Mouse (Mus musculus) thymus, adult 2 months (tissue): ENCODE measurements at regions not wholly inside any gene's neighbourhood (a gene's known extent, or its start where the extent isn't known, plus 50 kb on each side); places are given as distances from the start of the nearest gene placed in this dataset.

ENCODE experiments used
- DNase-seq: peaks from one replicate; pipeline ENCODE4 v3.0.0; 2021
- H3K27ac ChIP-seq: fragments of 200-500 bp; 2 replicates; pipeline ENCODE4 v1.5.1; 2012; ENCODE audit warnings: low read length, control low read depth; ENCODE audit not compliant: control insufficient read depth, insufficient read depth
- H3K27me3 ChIP-seq: fragments of 200-500 bp; 2 replicates; pipeline ENCODE4 v1.6.1; 2012; ENCODE audit warnings: mild to moderate bottlenecking, low read length, moderate library complexity, mixed read lengths; ENCODE audit not compliant: control insufficient read depth, insufficient read depth
- H3K36me3 ChIP-seq: fragments of 200-500 bp; 2 replicates; pipeline ENCODE4 v1.6.1; 2012; ENCODE audit warnings: mild to moderate bottlenecking, low read length, moderate library complexity; ENCODE audit not compliant: control insufficient read depth, insufficient read depth
- H3K4me1 ChIP-seq: fragments of 200-500 bp; replicated peaks from 2 replicates; pipeline ENCODE4 v1.6.1; 2012; ENCODE audit warnings: low read length; ENCODE audit not compliant: control insufficient read depth, insufficient read depth
- H3K4me3 ChIP-seq: fragments of 200-500 bp; 2 replicates; pipeline ENCODE4 v1.5.1; 2012; ENCODE audit warnings: mild to moderate bottlenecking, low read length, control low read depth, moderate library complexity; ENCODE audit not compliant: control insufficient read depth, insufficient read depth
- CTCF ChIP-seq: fragments of 200-500 bp; IDR thresholded peaks from 2 replicates; pipeline ENCODE4 v1.5.1; 2012; ENCODE audit warnings: mild to moderate bottlenecking, control low read depth, low read length, moderate library complexity, borderline replicate concordance; ENCODE audit not compliant: control insufficient read depth, poor library complexity, insufficient read depth; ENCODE audit errors: extremely low read depth
- POLR2A ChIP-seq: fragments of 200-500 bp; IDR thresholded peaks from 2 replicates; pipeline ENCODE4 v1.6.1; 2012; ENCODE audit warnings: mild to moderate bottlenecking, low read length, control low read depth, moderate library complexity; ENCODE audit not compliant: control insufficient read depth, poor library complexity, insufficient read depth; ENCODE audit errors: extremely low read depth
- WGBS: fragments of 180-500 bp; shearing (Covaris S2); methylation state at CpG from one replicate; pipeline ENCODE4 v1.1.7; 2018; 5-methylcytosine and 5-hydroxymethylcytosine counted together

- Histone ChIP-seq H3K36me3 (no peaks in the 10 kb centered on the region), H3K4me3 (no peak overlapping the region), H3K27ac (no peak overlapping the region), H3K27me3 (no peaks in the 10 kb centered on the region), H3K4me1 (no peaks in the 10 kb centered on the region)
- TF ChIP-seq CTCF (no peak), POLR2A (no peak)
- no peak for DNase-seq
- 79% methylated on average over 4 of the region's 4 CpGs for WGBS
Observed at GRCm38 (mm10) chr1:76039029-76039655, 493.1 kb downstream of the Slc4a3 start.

DNA sequence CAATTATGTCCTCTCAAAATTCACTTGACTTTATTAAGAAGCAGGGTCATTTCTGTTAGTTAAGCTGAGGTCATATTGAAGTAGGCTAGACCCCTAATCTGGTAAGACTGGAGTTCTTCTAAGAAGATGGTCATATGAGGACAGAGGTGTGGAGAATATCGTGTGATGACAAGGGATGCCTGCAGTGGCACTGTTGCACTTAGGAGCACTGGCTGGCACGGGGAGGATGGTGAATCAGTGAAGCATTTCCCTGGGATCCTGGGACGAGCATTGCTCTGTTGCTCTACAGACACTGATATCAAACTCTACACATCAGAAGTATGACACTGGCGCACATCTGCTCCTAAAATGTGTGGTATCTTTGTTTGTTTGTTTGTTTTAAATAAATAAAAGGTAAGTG lies 493.6 kb downstream of the Slc4a3 start:
- Histone ChIP-seq H3K36me3 (no peaks in the 10 kb centered on the region), H3K4me3 (no peak overlapping the region), H3K4me1 (no peaks in the 10 kb centered on the region), H3K27ac (no peak overlapping the region), H3K27me3 (no peaks in the 10 kb centered on the region)
- 80% methylated on average over 4 of the region's 4 CpGs for WGBS
- DNase-seq: no peak
- TF ChIP-seq POLR2A: no peak
- no peak for TF ChIP-seq CTCF

- TF ChIP-seq POLR2A (no peak), CTCF (no peak)
- Histone ChIP-seq H3K27ac (no peak overlapping the region), H3K4me3 (no peak overlapping the region), H3K36me3 (no peaks in the 10 kb centered on the region), H3K4me1 (no peaks in the 10 kb centered on the region), H3K27me3 (no peaks in the 10 kb centered on the region)
- 94% methylated on average over 1 of the region's 1 CpGs for WGBS
- DNase-seq: no peak
Observed at GRCm38 (mm10) chr1:76050264-76050663, 504.2 kb downstream of the Slc4a3 start.

- 87% methylated on average over 10 of the region's 10 CpGs for WGBS
Observed at GRCm38 (mm10) chr1:76053378-76054171, 507.5 kb downstream of the Slc4a3 start.

GRCm38 (mm10) chr1:76065783-76066182 lies 519.7 kb downstream of the Slc4a3 start:
- Histone ChIP-seq H3K27me3 (no peaks in the 10 kb centered on the region), H3K36me3 (no peaks in the 10 kb centered on the region), H3K27ac (no peak overlapping the region), H3K4me3 (no peak overlapping the region), H3K4me1 (no peaks in the 10 kb centered on the region)
- DNase-seq: no peak
- 72% methylated on average over 6 of the region's 6 CpGs for WGBS
- TF ChIP-seq CTCF (no peak), POLR2A (no peak)

More at GRCm38 (mm10) chr1:76053378-76054171, 507.5 kb downstream of the Slc4a3 start:
- no peak overlapping the region for H3K4me3 ChIP-seq
- no peaks in the 10 kb centered on the region for H3K4me1 ChIP-seq
- TF ChIP-seq POLR2A (no peak), CTCF (no peak)
- no peak overlapping the region for H3K27ac ChIP-seq
- DNase-seq: no peak
- H3K27me3 ChIP-seq: no peaks in the 10 kb centered on the region
- H3K36me3 ChIP-seq: no peaks in the 10 kb centered on the region

- H3K36me3 ChIP-seq: no peaks in the 10 kb centered on the region
- no peaks in the 10 kb centered on the region for H3K4me1 ChIP-seq
- no peak for TF ChIP-seq CTCF
- no peak for TF ChIP-seq POLR2A
- DNase-seq: no peak
- no peaks in the 10 kb centered on the region for H3K27me3 ChIP-seq
- H3K27ac ChIP-seq: no peak overlapping the region
- H3K4me3 ChIP-seq: no peak overlapping the region
- 86% methylated on average over 16 of the region's 16 CpGs for WGBS
Observed at GRCm38 (mm10) chr1:76070831-76071321, 524.8 kb downstream of the Slc4a3 start.
